Mouse (Mus musculus) spleen, postnatal 36 days (tissue): ENCODE measurements around the gene Tifab.
"Not testable (repeated sequence)": the region's sequence is repeated elsewhere in the genome, so short reads cannot be mapped to it uniquely, and the experiment has no call there.

ENCODE experiments used
- DNase-seq, 2 experiments: peaks; one replicate each; pipeline ENCODE4 v3.0.0; 2022; ENCODE audit warnings: low spot score in 2 of 2, mixed read lengths in 1 of 2

Gene Tifab

DNA sequence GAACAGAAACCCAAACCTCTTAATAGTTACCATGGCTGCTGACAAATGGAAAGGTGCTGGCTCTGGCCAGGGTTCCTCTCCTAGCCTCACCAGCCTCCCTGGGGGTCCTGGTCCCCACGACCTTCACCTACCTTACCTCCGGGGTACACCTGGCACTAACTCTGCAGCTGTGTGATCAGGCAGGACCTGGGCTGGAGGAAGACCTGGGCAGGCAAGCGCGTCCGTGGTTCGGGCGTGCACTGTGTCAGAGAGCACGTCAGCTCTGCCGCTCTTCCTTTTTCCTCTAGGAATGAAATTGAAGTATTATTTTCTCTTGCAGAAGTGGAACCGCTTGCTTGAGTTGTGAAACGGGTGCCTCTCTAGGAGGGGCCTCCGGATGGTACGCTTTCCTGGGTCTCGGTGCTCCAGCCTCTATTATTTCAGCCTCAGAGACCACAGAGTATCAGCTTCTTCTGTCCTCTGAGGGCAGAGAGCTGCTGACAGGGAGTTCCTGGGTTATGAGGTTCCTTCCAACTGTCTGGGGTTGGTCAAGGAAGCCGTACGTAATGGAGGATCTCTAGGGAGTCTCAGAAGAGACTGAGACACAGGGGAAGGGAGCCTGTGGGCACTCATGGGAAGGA lies at the start of gene Tifab:
TSS of gene Tifab (minus strand) at position 470 of the 620 bp plus-strand sequence.
- peak; percentile 43 to 53 for DNase-seq

DNA sequence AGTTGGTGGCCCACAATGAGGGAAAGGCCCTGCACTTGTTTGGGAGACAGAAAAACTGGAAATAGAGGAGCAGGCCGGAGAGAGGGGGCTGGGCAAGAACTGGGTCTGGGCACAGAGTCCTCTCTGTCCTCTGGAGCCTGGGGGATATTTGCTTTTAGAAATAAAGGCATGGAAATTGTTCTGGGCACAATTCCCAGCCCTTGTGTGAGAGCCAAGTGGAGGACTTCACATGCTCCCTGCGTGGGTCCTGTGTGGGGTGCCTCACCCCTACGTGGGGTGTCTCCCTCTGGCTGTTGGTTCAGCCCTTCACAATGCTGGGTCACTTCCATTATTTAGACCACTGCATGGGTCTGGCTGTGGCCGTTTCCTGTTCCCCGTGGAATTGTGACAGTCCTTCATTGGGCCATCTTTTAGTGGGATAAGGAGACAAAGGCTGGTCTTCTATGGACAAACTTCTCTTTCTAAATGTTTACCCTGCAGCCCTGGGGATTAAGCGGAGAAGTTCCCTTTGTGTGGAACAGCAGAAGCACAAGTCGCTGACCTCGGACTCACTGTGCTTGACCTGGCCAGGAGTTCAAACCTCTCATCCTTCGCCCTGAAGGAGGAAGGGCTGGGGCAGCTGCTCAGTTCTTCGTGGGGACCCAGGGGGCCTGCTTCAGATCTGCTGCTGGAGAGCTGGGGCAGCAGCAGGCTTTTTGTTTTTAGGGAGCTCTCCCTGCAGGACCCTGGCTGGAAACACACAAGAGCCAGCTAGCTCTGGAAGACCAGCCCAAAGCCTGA lies 47.7 kb upstream of the Tifab start:
- no peak for DNase-seq

DNA sequence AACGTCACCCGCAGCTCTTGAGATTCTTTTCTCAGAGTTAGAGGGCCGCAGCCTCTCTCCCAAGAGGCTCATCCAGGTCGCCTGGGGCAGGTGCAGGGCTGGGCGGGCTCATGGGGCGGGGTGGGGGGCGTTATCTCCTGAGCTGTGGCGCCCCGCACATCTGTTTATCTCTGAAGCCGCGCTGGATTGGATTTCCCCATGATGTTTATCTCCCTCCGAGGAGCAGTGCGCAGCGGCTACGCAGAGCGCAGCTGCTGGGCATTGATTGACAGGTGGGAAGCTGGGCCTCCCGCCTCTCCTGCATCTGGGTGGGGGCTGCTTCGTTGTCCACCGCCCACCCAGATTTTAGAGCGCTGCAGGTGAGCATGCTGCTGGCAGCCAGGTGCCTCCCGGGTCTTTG lies 44.9 kb upstream of the Tifab start:
- DNase-seq: no peak

DNA sequence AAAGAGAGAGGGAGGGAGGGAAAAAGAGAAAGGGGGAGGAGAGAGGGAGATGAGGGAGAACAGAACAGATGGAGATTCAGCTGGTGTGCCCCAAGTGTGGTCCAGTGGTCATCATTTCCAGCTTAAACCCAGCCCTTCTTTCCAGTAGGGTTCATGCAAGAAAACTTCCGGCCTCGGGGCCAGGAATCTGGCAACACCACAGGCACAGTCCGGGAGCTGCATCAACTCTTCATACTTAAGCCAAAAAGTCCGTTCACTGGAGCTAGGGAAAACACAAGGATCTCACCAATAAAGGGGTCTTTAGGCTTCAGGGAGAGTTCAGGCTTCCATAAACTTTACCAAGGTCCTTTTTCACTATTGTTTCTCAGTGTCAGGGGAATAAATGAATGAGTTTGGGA lies 44.2 kb upstream of the Tifab start:
- no peak for DNase-seq

- DNase-seq: no peak
Measured at GRCm38 (mm10) chr13:56221995-56222848, 43.5 kb upstream of the Tifab start.

- no peak for DNase-seq
Measured at GRCm38 (mm10) chr13:56221129-56221910, 42.6 kb upstream of the Tifab start.

DNA sequence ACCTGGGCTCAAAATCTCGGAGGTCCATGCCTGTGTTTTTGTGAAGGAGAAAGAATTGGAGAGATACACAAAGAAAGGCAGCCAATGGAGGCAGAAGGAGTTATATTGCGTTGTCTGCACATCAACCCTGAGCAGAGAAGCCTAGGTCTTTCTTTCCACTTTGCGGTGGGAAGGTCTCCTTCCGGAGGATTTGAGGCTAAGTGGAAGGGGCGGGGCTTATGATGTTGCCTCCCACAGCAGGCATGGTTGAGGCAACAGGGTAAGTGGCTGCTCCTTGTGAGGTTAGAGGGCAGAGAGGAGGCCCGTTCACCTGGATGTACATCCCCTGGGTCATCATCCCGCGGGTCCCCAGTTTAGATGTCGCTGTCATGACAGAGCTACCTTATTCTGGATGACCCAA lies 40.6 kb upstream of the Tifab start:
- no peak for DNase-seq

DNA sequence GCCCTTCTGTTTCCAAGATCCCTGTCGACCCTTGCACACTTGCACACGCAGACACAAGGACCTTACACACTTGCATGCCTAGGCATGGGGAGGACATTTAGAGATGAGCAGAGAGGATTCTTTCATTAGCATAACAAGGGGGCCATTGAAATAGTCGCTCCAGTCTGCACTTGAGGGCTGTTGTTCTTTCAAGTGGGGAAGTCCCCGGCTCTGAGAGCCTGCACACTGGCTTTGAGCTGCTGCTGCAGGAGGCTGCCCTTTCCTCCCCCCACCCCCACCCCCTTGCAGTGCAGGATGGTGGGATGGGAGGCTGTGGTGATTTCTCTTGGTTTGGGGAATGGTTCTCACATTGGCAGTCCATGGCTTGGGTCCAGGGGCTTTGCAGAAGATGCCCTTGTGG lies 37.4 kb upstream of the Tifab start:
- no peak for DNase-seq

- no peak for DNase-seq
Measured at GRCm38 (mm10) chr13:56214633-56215032, 35.9 kb upstream of the Tifab start.

DNA sequence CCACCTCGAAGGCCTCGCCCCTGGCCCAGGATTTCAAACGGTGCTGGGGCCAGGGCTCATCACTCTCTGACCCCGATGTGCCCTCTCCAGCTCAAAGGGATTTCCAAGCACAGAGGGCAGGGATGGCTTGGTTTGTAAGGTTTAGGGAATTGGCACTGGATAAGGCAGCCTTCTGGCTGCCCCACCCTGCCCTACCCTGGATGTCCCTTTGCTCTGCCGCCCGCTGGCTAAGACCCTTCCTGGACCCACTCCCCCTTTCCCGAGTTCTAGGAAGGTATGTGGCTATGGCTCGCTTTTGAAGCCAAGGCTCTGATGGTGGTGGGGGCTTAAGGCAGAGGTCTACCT lies 30.4 kb upstream of the Tifab start:
- no peak for DNase-seq

- DNase-seq: no peak
Measured at GRCm38 (mm10) chr13:56208225-56209066, 29.8 kb upstream of the Tifab start.

GRCm38 (mm10) chr13:56199506-56199905 lies 20.8 kb upstream of the Tifab start:
- no peak for DNase-seq

- peak; percentile 76 to 79 for DNase-seq
Measured at GRCm38 (mm10) chr13:56197473-56198266, 19.0 kb upstream of the Tifab start.

GRCm38 (mm10) chr13:56197031-56197430 lies 18.3 kb upstream of the Tifab start:
- no peak for DNase-seq

DNA sequence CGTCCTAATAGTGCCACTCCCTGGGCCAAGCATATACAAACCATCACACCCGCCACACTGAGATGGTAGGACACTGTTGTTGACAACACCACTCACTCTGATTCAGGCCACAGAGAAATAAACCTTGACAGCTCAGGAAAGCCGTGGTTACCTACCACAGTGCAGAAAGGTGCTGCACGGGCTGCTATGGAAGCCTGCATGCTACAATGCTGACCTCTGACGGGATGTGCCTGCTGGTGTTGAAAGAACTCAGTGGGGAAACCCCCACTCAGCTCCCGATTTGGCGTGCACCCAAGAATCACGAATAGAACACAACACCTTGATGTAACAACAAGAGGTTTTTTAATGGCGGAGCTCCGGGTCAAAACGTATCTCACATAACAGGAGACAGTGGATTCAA lies 17.1 kb upstream of the Tifab start:
- DNase-seq: not testable (repeated sequence)

GRCm38 (mm10) chr13:56194181-56194580 lies 15.5 kb upstream of the Tifab start:
- DNase-seq: not testable (repeated sequence)

GRCm38 (mm10) chr13:56191225-56191624 lies 12.5 kb upstream of the Tifab start:
- DNase-seq: peak; percentile 57 to 66

- no peak for DNase-seq
Measured at GRCm38 (mm10) chr13:56189688-56190087, 11.0 kb upstream of the Tifab start.

GRCm38 (mm10) chr13:56183687-56184086 lies 5.0 kb upstream of the Tifab start:
- DNase-seq: no peak

DNA sequence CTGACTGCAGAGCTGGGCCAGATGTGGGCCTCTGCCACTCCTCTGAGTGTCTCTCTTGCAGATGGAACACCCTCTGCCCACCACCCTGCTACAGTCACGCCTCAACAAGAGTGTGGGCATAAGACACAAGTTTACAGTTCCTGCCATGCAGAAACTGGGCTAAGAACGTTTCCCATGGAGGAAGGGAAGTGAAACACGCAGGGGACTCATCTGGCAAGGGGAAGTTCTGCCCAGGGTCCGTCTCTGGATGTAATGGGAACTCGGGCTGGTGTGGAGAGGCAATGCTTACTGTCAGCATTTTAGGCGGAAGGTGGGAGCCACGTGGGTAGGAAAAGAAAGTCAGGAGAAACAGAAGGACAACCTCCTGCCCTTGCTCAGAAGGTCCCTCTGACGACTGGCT lies 2.7 kb upstream of the Tifab start:
- DNase-seq: peak; percentile 44 to 59
